Mouse (Mus musculus): Measurements from ENCODE around the gene Ap3d1. TPM values are rescaled to one million over a fixed set of nuclear protein-coding genes. Genes with fewer than 3 reads are reported as not detected.

Gene Ap3d1
- polyA plus RNA-seq, 1 experiment from 2014 or later, result 99.5 TPM

- Histone ChIP-seq H3K27me3 (ENCODE audit: control insufficient read depth, insufficient read depth, low read depth, low read length) (no peaks in the 10 kb centered on the region), H3K9ac (ENCODE audit: low read depth, low read length) (no peak overlapping the region), H3K9me3 (replicated peaks; ENCODE audit: control insufficient read depth, low read length, poor library complexity, severe bottlenecking) (no peaks in the 10 kb centered on the region), H3K36me3 (ENCODE audit: control insufficient read depth, insufficient read depth, low read length) (peaks cover 31% of the 10 kb centered on the region), H3K4me1 (ENCODE audit: control insufficient read depth, insufficient read depth, low read length) (no peaks in the 10 kb centered on the region), H3K27ac (ENCODE audit: low read length) (peak overlapping the region; percentile 34), H3K4me2 (ENCODE audit: low read length) (0 out of 2 replicates have a peak overlapping the region, but pooled peaks have one; percentile 8), H3K4me3 (ENCODE audit: low read depth, low read length) (no peak overlapping the region)
- ATAC-seq, result no peak
- 53% methylated on average over 16 of the region's 16 CpGs for WGBS
Observed at GRCm38 (mm10) chr10:80664197-80665015, 77.7 kb downstream of the Ap3d1 start.

- no peaks in the 10 kb centered on the region for H3K27me3 ChIP-seq (ENCODE audit: control insufficient read depth, insufficient read depth, low read depth, low read length)
- H3K4me2 ChIP-seq (ENCODE audit: low read length), result no peak overlapping the region
- H3K36me3 ChIP-seq (ENCODE audit: control insufficient read depth, insufficient read depth, low read length), result peaks cover 23% of the 10 kb centered on the region
- WGBS, result 77% methylated on average over 5 of the region's 5 CpGs
- H3K9ac ChIP-seq (ENCODE audit: low read depth, low read length), result no peak overlapping the region
- ATAC-seq, result no peak
- H3K9me3 ChIP-seq (replicated peaks; ENCODE audit: control insufficient read depth, low read length, poor library complexity, severe bottlenecking), result no peaks in the 10 kb centered on the region
- H3K27ac ChIP-seq (ENCODE audit: low read length), result no peak overlapping the region
- no peak overlapping the region for H3K4me3 ChIP-seq (ENCODE audit: low read depth, low read length)
- 0 out of 2 replicates have a peak, but pooled peaks cover 2% of the 10 kb centered on the region for H3K4me1 ChIP-seq (ENCODE audit: control insufficient read depth, insufficient read depth, low read length)
Observed at GRCm38 (mm10) chr10:80663485-80664196, 78.4 kb downstream of the Ap3d1 start.

DNA sequence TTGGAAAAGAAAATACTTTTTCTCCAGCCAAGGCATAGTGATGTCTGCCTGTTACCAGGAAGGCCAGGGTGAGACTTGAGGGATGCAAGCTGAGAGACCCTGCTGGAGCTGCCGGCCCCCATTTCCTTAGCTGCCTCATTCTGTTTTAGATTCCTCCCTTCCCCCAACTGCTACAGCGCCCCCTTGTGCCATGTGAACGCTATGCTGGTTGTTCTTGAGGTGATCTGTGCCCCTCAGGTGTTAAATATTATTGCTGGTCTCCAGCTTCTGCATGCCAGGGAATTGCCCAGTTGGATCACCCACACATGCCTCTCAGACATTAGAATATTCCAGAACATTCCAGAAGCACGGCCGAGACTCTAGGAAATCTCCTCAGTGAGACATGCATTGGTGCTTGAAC lies 80.9 kb downstream of the Ap3d1 start:
- peaks cover 3% of the 10 kb centered on the region; the same call in 1 of the 2 replicates for H3K36me3 ChIP-seq (ENCODE audit: control insufficient read depth, insufficient read depth, low read length)
- no peak overlapping the region for H3K9ac ChIP-seq (ENCODE audit: low read depth, low read length)
- H3K4me3 ChIP-seq (ENCODE audit: low read depth, low read length), result no peak overlapping the region
- H3K27ac ChIP-seq (ENCODE audit: low read length), result no peak overlapping the region
- H3K4me2 ChIP-seq (ENCODE audit: low read length), result no peak overlapping the region
- WGBS, result 40% methylated on average over 5 of the region's 5 CpGs
- no peak for ATAC-seq
- H3K27me3 ChIP-seq (ENCODE audit: control insufficient read depth, insufficient read depth, low read depth, low read length), result no peaks in the 10 kb centered on the region
- H3K9me3 ChIP-seq (replicated peaks; ENCODE audit: control insufficient read depth, low read length, poor library complexity, severe bottlenecking), result no peaks in the 10 kb centered on the region
- peaks cover 8% of the 10 kb centered on the region for H3K4me1 ChIP-seq (ENCODE audit: control insufficient read depth, insufficient read depth, low read length)

DNA sequence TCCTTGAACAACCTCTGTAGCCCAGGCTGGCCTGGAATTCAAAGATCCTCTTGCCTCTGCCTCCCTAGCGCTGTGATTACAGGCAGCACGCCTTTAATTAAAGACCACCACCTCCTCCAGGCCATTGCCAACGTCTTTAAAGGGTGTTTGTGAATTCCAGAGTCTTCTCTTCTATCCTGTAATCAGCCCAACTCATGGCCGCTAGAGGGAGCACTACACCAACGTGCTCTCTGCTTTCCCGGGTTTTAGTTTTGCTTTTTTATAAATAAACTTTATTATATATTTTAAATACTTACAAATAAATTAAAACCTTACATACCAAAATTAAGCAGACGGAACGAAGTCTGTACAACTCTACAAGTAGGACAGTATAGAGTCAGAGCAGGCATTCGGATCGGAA lies 82.9 kb downstream of the Ap3d1 start:
- Histone ChIP-seq H3K4me2 (ENCODE audit: low read length) (0 out of 2 replicates have a peak overlapping the region, but pooled peaks have one; percentile 7), H3K27ac (ENCODE audit: low read length) (no peak overlapping the region), H3K9me3 (replicated peaks; ENCODE audit: control insufficient read depth, low read length, poor library complexity, severe bottlenecking) (no peaks in the 10 kb centered on the region), H3K4me1 (ENCODE audit: control insufficient read depth, insufficient read depth, low read length) (peaks cover 24% of the 10 kb centered on the region), H3K36me3 (ENCODE audit: control insufficient read depth, insufficient read depth, low read length) (no peaks in the 10 kb centered on the region), H3K9ac (ENCODE audit: low read depth, low read length) (no peak overlapping the region), H3K4me3 (ENCODE audit: low read depth, low read length) (no peak overlapping the region), H3K27me3 (ENCODE audit: control insufficient read depth, insufficient read depth, low read depth, low read length) (no peaks in the 10 kb centered on the region)
- WGBS, result 15% methylated on average over 10 of the region's 10 CpGs
- ATAC-seq, result no peak

DNA sequence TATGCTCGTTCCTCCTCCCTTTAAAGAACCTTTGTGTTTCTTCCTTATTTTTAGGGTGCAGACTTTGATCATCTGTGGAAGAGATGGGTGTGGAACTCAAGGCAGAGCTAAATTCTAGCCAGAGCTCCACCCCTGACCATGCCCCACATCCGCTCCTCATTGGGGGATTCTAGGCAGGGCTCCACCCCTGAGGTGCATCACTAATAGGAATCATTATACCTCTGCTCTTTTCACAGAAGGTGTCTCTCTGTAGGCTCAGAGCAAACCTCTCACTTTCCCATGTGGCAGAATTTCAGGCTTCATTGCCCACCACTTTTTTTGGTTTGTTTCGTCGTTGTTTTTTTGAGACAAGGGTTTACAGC lies 83.2 kb downstream of the Ap3d1 start:
- no peak overlapping the region for H3K4me3 ChIP-seq (ENCODE audit: low read depth, low read length)
- 70% methylated on average over 4 of the region's 4 CpGs for WGBS
- H3K27me3 ChIP-seq (ENCODE audit: control insufficient read depth, insufficient read depth, low read depth, low read length), result no peaks in the 10 kb centered on the region
- no peak for ATAC-seq
- H3K4me1 ChIP-seq (ENCODE audit: control insufficient read depth, insufficient read depth, low read length), result peaks cover 24% of the 10 kb centered on the region
- H3K36me3 ChIP-seq (ENCODE audit: control insufficient read depth, insufficient read depth, low read length), result no peaks in the 10 kb centered on the region
- H3K9me3 ChIP-seq (replicated peaks; ENCODE audit: control insufficient read depth, low read length, poor library complexity, severe bottlenecking), result no peaks in the 10 kb centered on the region
- H3K4me2 ChIP-seq (ENCODE audit: low read length), result no peak overlapping the region
- H3K27ac ChIP-seq (ENCODE audit: low read length), result no peak overlapping the region
- H3K9ac ChIP-seq (ENCODE audit: low read depth, low read length), result no peak overlapping the region

DNA sequence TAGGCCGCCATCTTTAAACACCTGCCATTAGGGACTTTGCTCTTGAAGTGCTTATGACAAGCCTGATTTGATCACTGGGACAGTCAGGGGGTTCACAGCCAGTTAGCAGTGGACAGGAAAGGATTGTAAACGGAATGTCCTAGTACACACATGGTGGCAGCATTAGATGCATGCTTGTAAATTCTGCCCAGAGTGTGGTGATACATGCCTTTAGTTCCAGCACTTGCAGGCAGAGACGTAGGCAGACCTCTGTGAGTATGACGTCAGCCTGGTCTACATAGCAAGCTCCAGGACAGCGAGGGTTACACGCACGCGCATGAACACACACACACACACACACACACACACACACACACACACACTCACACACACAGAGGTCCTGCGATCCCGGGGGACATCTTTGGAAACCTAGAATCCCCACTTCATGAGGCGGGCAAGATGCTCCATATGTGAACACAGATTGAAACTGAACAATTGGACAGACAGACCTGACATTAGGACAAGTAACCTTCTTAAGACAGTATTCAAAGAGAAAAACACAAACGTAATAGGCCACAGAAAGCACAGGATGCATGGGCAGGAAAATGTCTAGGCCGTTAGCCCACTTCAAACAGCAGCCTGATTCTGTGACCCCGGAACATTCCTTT lies 83.7 kb downstream of the Ap3d1 start:
- no peak overlapping the region for H3K9ac ChIP-seq (ENCODE audit: low read depth, low read length)
- H3K9me3 ChIP-seq (replicated peaks; ENCODE audit: control insufficient read depth, low read length, poor library complexity, severe bottlenecking), result no peaks in the 10 kb centered on the region
- H3K4me3 ChIP-seq (ENCODE audit: low read depth, low read length), result no peak overlapping the region
- H3K27me3 ChIP-seq (ENCODE audit: control insufficient read depth, insufficient read depth, low read depth, low read length), result no peaks in the 10 kb centered on the region
- H3K36me3 ChIP-seq (ENCODE audit: control insufficient read depth, insufficient read depth, low read length), result no peaks in the 10 kb centered on the region
- no peak overlapping the region for H3K27ac ChIP-seq (ENCODE audit: low read length)
- no peak overlapping the region for H3K4me2 ChIP-seq (ENCODE audit: low read length)
- 87% methylated on average over 14 of the region's 14 CpGs for WGBS
- no peak for ATAC-seq
- peaks cover 26% of the 10 kb centered on the region for H3K4me1 ChIP-seq (ENCODE audit: control insufficient read depth, insufficient read depth, low read length)

Other genes with a start within 250 kb of the Ap3d1 start
- 1.2 and 1.6 TPM in 2 replicates for gene Onecut3, start 247.4 kb downstream of the Ap3d1 start, polyA plus RNA-seq (2015; fragmentation: Nextera tagmentation; extraction: Ambion mirVana)
- gene Atp8b3, start 203.1 kb downstream of the Ap3d1 start, polyA plus RNA-seq (2015; fragmentation: Nextera tagmentation; extraction: Ambion mirVana), result 1.1 and 1.4 TPM in 2 replicates
- 26.9 and 27.6 TPM in 2 replicates for gene Rexo1, start 180.7 kb downstream of the Ap3d1 start, polyA plus RNA-seq (2015; fragmentation: Nextera tagmentation; extraction: Ambion mirVana)
- gene Klf16, start 164.9 kb downstream of the Ap3d1 start, polyA plus RNA-seq (2015; fragmentation: Nextera tagmentation; extraction: Ambion mirVana), result 4.9 and 5.5 TPM in 2 replicates
- 97.0 and 108 TPM in 2 replicates for gene Abhd17a, start 151.9 kb downstream of the Ap3d1 start, polyA plus RNA-seq (2015; fragmentation: Nextera tagmentation; extraction: Ambion mirVana)
- 61.2 and 64.3 TPM in 2 replicates for gene Scamp4, start 139.4 kb downstream of the Ap3d1 start, polyA plus RNA-seq (2015; fragmentation: Nextera tagmentation; extraction: Ambion mirVana)
- gene Adat3, start 139.4 kb downstream of the Ap3d1 start, polyA plus RNA-seq (2015; fragmentation: Nextera tagmentation; extraction: Ambion mirVana), result 4.5 and 6.2 TPM in 2 replicates
- gene Gm49322, start 136.2 kb downstream of the Ap3d1 start, polyA plus RNA-seq (2015; fragmentation: Nextera tagmentation; extraction: Ambion mirVana), result 3.0 and 4.0 TPM in 2 replicates
- gene Csnk1g2, start 119.4 kb downstream of the Ap3d1 start, polyA plus RNA-seq (2015; fragmentation: Nextera tagmentation; extraction: Ambion mirVana), result 79.9 and 96.8 TPM in 2 replicates
- gene Btbd2, start 85.2 kb downstream of the Ap3d1 start, polyA plus RNA-seq (2015; fragmentation: Nextera tagmentation; extraction: Ambion mirVana), result 71.8 and 73.5 TPM in 2 replicates
- gene Mknk2, start 64.2 kb downstream of the Ap3d1 start, polyA plus RNA-seq (2015; fragmentation: Nextera tagmentation; extraction: Ambion mirVana), result 43.7 and 49.1 TPM in 2 replicates
- 61.4 and 64.3 TPM in 2 replicates for gene Mob3a, start 40.3 kb downstream of the Ap3d1 start, polyA plus RNA-seq (2015; fragmentation: Nextera tagmentation; extraction: Ambion mirVana)
- 44.9 and 49.5 TPM in 2 replicates for gene Izumo4, start 40.1 kb downstream of the Ap3d1 start, polyA plus RNA-seq (2015; fragmentation: Nextera tagmentation; extraction: Ambion mirVana)
- gene Dot1l, start 12.9 kb upstream of the Ap3d1 start, polyA plus RNA-seq (2015; fragmentation: Nextera tagmentation; extraction: Ambion mirVana), result 17.7 and 17.8 TPM in 2 replicates
- 57.8 and 60.6 TPM in 2 replicates for gene Sf3a2, start 55.9 kb upstream of the Ap3d1 start, polyA plus RNA-seq (2015; fragmentation: Nextera tagmentation; extraction: Ambion mirVana)
- 121 and 125 TPM in 2 replicates for gene Plekhj1, start 56.4 kb upstream of the Ap3d1 start, polyA plus RNA-seq (2015; fragmentation: Nextera tagmentation; extraction: Ambion mirVana)
- not detected in 2 replicates for gene Amh, start 63.0 kb upstream of the Ap3d1 start, polyA plus RNA-seq (2015; fragmentation: Nextera tagmentation; extraction: Ambion mirVana)
- gene Jsrp1, start 71.2 kb upstream of the Ap3d1 start, polyA plus RNA-seq (2015; fragmentation: Nextera tagmentation; extraction: Ambion mirVana), result 0.39 and 0.45 TPM in 2 replicates
- 1,102 and 1,149 TPM in 2 replicates for gene Oaz1, start 84.4 kb upstream of the Ap3d1 start, polyA plus RNA-seq (2015; fragmentation: Nextera tagmentation; extraction: Ambion mirVana)
- gene Lingo3, start 101.8 kb upstream of the Ap3d1 start, polyA plus RNA-seq (2015; fragmentation: Nextera tagmentation; extraction: Ambion mirVana), result 12.6 and 16.9 TPM in 2 replicates
- 202 and 205 TPM in 2 replicates for gene Lsm7, start 112.9 kb upstream of the Ap3d1 start, polyA plus RNA-seq (2015; fragmentation: Nextera tagmentation; extraction: Ambion mirVana)
- gene Sppl2b, start 113.0 kb upstream of the Ap3d1 start, polyA plus RNA-seq (2015; fragmentation: Nextera tagmentation; extraction: Ambion mirVana), result 82.4 and 84.1 TPM in 2 replicates
- gene Tmprss9, start 129.6 kb upstream of the Ap3d1 start, polyA plus RNA-seq (2015; fragmentation: Nextera tagmentation; extraction: Ambion mirVana), result 0.10 and 0.16 TPM in 2 replicates
- gene Timm13, start 158.7 kb upstream of the Ap3d1 start, polyA plus RNA-seq (2015; fragmentation: Nextera tagmentation; extraction: Ambion mirVana), result 297 and 316 TPM in 2 replicates
- gene Lmnb2, start 176.0 kb upstream of the Ap3d1 start, polyA plus RNA-seq (2015; fragmentation: Nextera tagmentation; extraction: Ambion mirVana), result 40.4 and 45.5 TPM in 2 replicates
- gene Gadd45b, start 187.8 kb upstream of the Ap3d1 start, polyA plus RNA-seq (2015; fragmentation: Nextera tagmentation; extraction: Ambion mirVana), result 6.4 and 7.1 TPM in 2 replicates

Data from midbrain, embryonic 16.5 days (tissue).